Comparison of ENCODE assay signal across 8 mouse cellular contexts in the genomic region with DNA sequence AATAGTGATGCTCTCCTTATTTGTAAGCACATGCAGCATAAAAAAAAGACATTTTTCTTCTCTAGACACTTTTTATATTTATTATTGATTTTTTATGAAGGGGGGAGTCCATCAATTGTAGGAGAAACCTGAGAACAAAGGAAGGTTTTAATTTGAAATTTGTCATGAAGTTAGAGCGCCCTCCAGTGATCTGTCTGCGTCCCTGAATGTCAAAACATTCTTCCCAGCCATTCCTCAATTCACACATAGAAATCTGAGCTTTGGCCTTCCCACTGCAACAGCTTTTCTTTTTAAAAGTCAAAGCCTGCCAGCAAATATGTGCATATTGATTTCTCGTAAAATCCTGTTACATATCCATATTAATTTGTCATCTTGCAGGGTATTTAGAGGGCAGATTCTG.
DNase-seq lines count a peak whose midpoint lies in the region; ATAC-seq and TF ChIP-seq lines count a peak whose summit lies in the region.

No protein-coding gene starts in this region.

- no peaks in the 10 kb centered on the region for H3K4me1 ChIP-seq in cerebellum, adult 2 months (ENCODE audit: control insufficient read depth, insufficient read depth, low read length)
- H3K4me1 ChIP-seq in cortical plate, adult 2 months (ENCODE audit: control insufficient read depth, insufficient read depth, low read length), result no peaks in the 10 kb centered on the region
- H3K4me1 ChIP-seq in midbrain, embryonic 16.5 days (ENCODE audit: control insufficient read depth, insufficient read depth, low read length), result no peaks in the 10 kb centered on the region

- no peak overlapping the region for H3K9ac ChIP-seq in midbrain, embryonic 16.5 days (ENCODE audit: low read depth, low read length)

- no peak overlapping the region for H3K4me3 ChIP-seq in cerebellum, adult 2 months (replicated peaks; ENCODE audit: insufficient read depth, low read depth, low read length)
- H3K4me3 ChIP-seq in left cerebral cortex, adult 2 months, result no peak overlapping the region
- H3K4me3 ChIP-seq in cortical plate, adult 2 months (ENCODE audit: insufficient read depth, low read length), result no peak overlapping the region
- no peak overlapping the region for H3K4me3 ChIP-seq in midbrain, embryonic 16.5 days (ENCODE audit: low read depth, low read length)

- TF ChIP-seq CTCF in cerebellum, adult 2 months (IDR thresholded peaks at IDR 0.05; ENCODE audit: borderline replicate concordance, insufficient read depth, low read depth, low read length), result no peak
- peak; percentile 76 for TF ChIP-seq CTCF in left cerebral cortex, adult 2 months (IDR thresholded peaks at IDR 0.05)
- peak; percentile 59; the same call in 1 of the 2 replicates for TF ChIP-seq CTCF in cortical plate, adult 2 months (IDR thresholded peaks at IDR 0.05; ENCODE audit: extremely low read depth, insufficient read depth, low read length)

- WGBS in cerebellum, adult 2 months, result 11% methylated on average over 3 of the region's 3 CpGs
- WGBS in midbrain, embryonic 16.5 days, result 6% methylated on average over 3 of the region's 3 CpGs

- peak; percentile 55 to 71 for DNase-seq in cerebellum, postnatal 10 days
- no peak for DNase-seq in cerebellum, adult 2 months
- DNase-seq in left cerebral cortex, adult 2 months (ENCODE audit: extremely low spot score in 1 of 2, low spot score in 2 of 2), result no peak
- DNase-seq in left cerebral cortex, adult 8-10 months (ENCODE audit: low spot score in 2 of 2), result no peak
- DNase-seq in testis, postnatal 14 days (ENCODE audit: low spot score), result no peak

- H3K36me3 ChIP-seq in midbrain, embryonic 16.5 days (ENCODE audit: control insufficient read depth, insufficient read depth, low read length), result no peaks in the 10 kb centered on the region

- intact Hi-C loops in left cerebral cortex, adult 2 months (cut with DNase I), result loop anchor here (5.0 to 10.0 kb wide), 4 partner anchors 241 to 1861 kb away; no protein-coding TSS in a partner anchor

- no peaks in the 10 kb centered on the region for H3K27me3 ChIP-seq in cerebellum, adult 2 months (ENCODE audit: control insufficient read depth, insufficient read depth, low read length)
- H3K27me3 ChIP-seq in midbrain, embryonic 16.5 days (ENCODE audit: control insufficient read depth, insufficient read depth, low read depth, low read length), result no peaks in the 10 kb centered on the region

- H3K27ac ChIP-seq in cerebellum, adult 2 months (ENCODE audit: insufficient read depth, low read length), result no peak overlapping the region
- H3K27ac ChIP-seq in left cerebral cortex, adult 2 months, result no peak overlapping the region
- no peak overlapping the region for H3K27ac ChIP-seq in cortical plate, adult 2 months (ENCODE audit: insufficient read depth, low read length)
- H3K27ac ChIP-seq in midbrain, embryonic 16.5 days (ENCODE audit: low read length), result no peak overlapping the region

- no peak for TF ChIP-seq POLR2A in cerebellum, adult 2 months (IDR thresholded peaks at IDR 0.05; ENCODE audit: borderline replicate concordance, insufficient read depth, low read length)
- no peak for TF ChIP-seq POLR2A in cortical plate, adult 2 months (IDR thresholded peaks at IDR 0.05; ENCODE audit: extremely low read depth, insufficient read depth, low read length)

- no peaks in the 10 kb centered on the region for H3K9me3 ChIP-seq in midbrain, embryonic 16.5 days (replicated peaks; ENCODE audit: control insufficient read depth, low read length, poor library complexity, severe bottlenecking)

- H3K4me2 ChIP-seq in midbrain, embryonic 16.5 days (ENCODE audit: low read length), result no peak overlapping the region

- 0 out of 2 replicates have a peak, but pooled peaks have one; percentile 25 for ATAC-seq in midbrain, embryonic 16.5 days
- ATAC-seq in megakaryocyte, adult 5-6 weeks (ENCODE audit: poor library complexity, severe bottlenecking), result no peak

Comparison
In these comparisons a context has a peak if more than half of its experiments do, and no peak if none do; other contexts are left out.
1. DNase-seq: peak in cerebellum, postnatal 10 days (2 of 2); none in cerebellum, adult 2 months (0 of 2), left cerebral cortex, adult 2 months (0 of 2), left cerebral cortex, adult 8-10 months (0 of 2) and testis, postnatal 14 days (single experiment).